Comparison of ENCODE assay signal across 7 mouse cellular contexts in genomic region chr6:24955131-24955945, GRCm38 (mm10). TPM values are rescaled to one million over a fixed set of nuclear protein-coding genes. Genes with fewer than 3 reads are reported as not detected.
DNase-seq lines count a peak whose midpoint lies in the region; ATAC-seq and TF ChIP-seq lines count a peak whose summit lies in the region.

No protein-coding gene starts in this region.

- H3K9ac ChIP-seq in stomach, embryonic 16.5 days (ENCODE audit: low read length) = peak overlapping the region; percentile 74

- no peaks in the 10 kb centered on the region for H3K9me3 ChIP-seq in forebrain, embryonic 10.5 days
- H3K9me3 ChIP-seq in midbrain, embryonic 10.5 days (replicated peaks) = no peaks in the 10 kb centered on the region
- no peaks in the 10 kb centered on the region for H3K9me3 ChIP-seq in stomach, embryonic 16.5 days (replicated peaks; ENCODE audit: control insufficient read depth, low read length)

- H3K36me3 ChIP-seq in forebrain, embryonic 10.5 days (replicated peaks) = no peaks in the 10 kb centered on the region
- H3K36me3 ChIP-seq in midbrain, embryonic 10.5 days = no peaks in the 10 kb centered on the region
- H3K36me3 ChIP-seq in stomach, embryonic 16.5 days (ENCODE audit: control insufficient read depth, insufficient read depth, low read length) = no peaks in the 10 kb centered on the region

- peak overlapping the region; percentile 73 for H3K4me3 ChIP-seq in forebrain, embryonic 10.5 days
- peak overlapping the region; percentile 76 for H3K4me3 ChIP-seq in midbrain, embryonic 10.5 days
- H3K4me3 ChIP-seq in stomach, embryonic 16.5 days (replicated peaks; ENCODE audit: low read length) = peak overlapping the region; percentile 64

- DNase-seq in ZHBTc4 (ENCODE audit: low read depth, low spot score) = peak; percentile 69
- DNase-seq in brain, embryonic 14.5 days (ENCODE audit: low read depth) = peak; percentile 88
- DNase-seq in forebrain, embryonic 10.5 days (ENCODE audit: extremely low spot score, low spot score) = peak; percentile 67
- peak; percentile 58 to 78 for DNase-seq in layer of hippocampus, postnatal 14 days (ENCODE audit: low spot score in 2 of 2)
- peak; percentile 76 for DNase-seq in midbrain, embryonic 10.5 days (ENCODE audit: low spot score)

- no peak for TF ChIP-seq POLR2A in brain, embryonic 14.5 days (IDR thresholded peaks at IDR 0.05; ENCODE audit: borderline replicate concordance, extremely low read depth, insufficient read depth, insufficient read length, poor library complexity, severe bottlenecking)

- peak; percentile 33; the same call in 1 of the 2 replicates for TF ChIP-seq CTCF in brain, embryonic 14.5 days (IDR thresholded peaks at IDR 0.05; ENCODE audit: borderline replicate concordance, extremely low read depth, insufficient read depth, insufficient read length)

- peak overlapping the region; percentile 99 for H3K4me2 ChIP-seq in stomach, embryonic 16.5 days (ENCODE audit: low read depth, low read length)

- peak overlapping the region; percentile 91 for H3K27ac ChIP-seq in forebrain, embryonic 10.5 days
- H3K27ac ChIP-seq in midbrain, embryonic 10.5 days (replicated peaks) = peak overlapping the region; percentile 93
- peak overlapping the region; percentile 33; the same call in 1 of the 2 replicates for H3K27ac ChIP-seq in stomach, embryonic 16.5 days (ENCODE audit: low read length)

- H3K27me3 ChIP-seq in forebrain, embryonic 10.5 days (ENCODE audit: poor library complexity, severe bottlenecking) = peaks cover 18% of the 10 kb centered on the region
- peaks cover 15% of the 10 kb centered on the region for H3K27me3 ChIP-seq in midbrain, embryonic 10.5 days (ENCODE audit: low read depth, poor library complexity, severe bottlenecking)
- H3K27me3 ChIP-seq in stomach, embryonic 16.5 days (ENCODE audit: control insufficient read depth, insufficient read depth, low read length) = no peaks in the 10 kb centered on the region; the same call in 1 of the 2 replicates

- under 1% methylated on average over 91 of the region's 91 CpGs for WGBS in forebrain, embryonic 10.5 days
- under 1% methylated on average over 90 of the region's 91 CpGs for WGBS in midbrain, embryonic 10.5 days
- under 1% methylated on average over 91 of the region's 91 CpGs for WGBS in stomach, embryonic 16.5 days

- peaks cover 25% of the 10 kb centered on the region for H3K4me1 ChIP-seq in forebrain, embryonic 10.5 days
- H3K4me1 ChIP-seq in midbrain, embryonic 10.5 days = peaks cover 22% of the 10 kb centered on the region
- H3K4me1 ChIP-seq in stomach, embryonic 16.5 days (ENCODE audit: control insufficient read depth, insufficient read depth, low read length) = 0 out of 2 replicates have a peak, but pooled peaks cover 4% of the 10 kb centered on the region

- peak; percentile 23 to 41 for ATAC-seq in hematopoietic stem cell, adult 5-6 weeks (replicated peaks in 1 of 2; ENCODE audit: insufficient read depth in 1 of 2, low FRiP score in 2 of 2, low TSS enrichment in 1 of 2, low read depth in 1 of 2, poor library complexity in 2 of 2, severe bottlenecking in 2 of 2)
- ATAC-seq in stomach, embryonic 16.5 days (ENCODE audit: insufficient read depth, low FRiP score) = peak; percentile 64

RNA-seq across cellular contexts. Expression of gene Tmem229a, which starts 0.8 kb away (rescaled TPM):
- 2.2 and 3.6 TPM in 2 replicates for polyA plus RNA-seq in brain, embryonic 14.5 days (2012; rRNA removed)
- 0.95 and 1.0 TPM in 2 replicates for polyA plus RNA-seq in forebrain, embryonic 10.5 days (2016; fragmentation: Nextera tagmentation; extraction: Ambion mirVana)
- not detected in 2 replicates for total RNA-seq in hematopoietic stem cell, adult 5-6 weeks (2017)
- total RNA-seq in layer of hippocampus, postnatal 14 days (2021) = 10 to 100 TPM; 43.7 to 44.9 TPM
- polyA plus RNA-seq in midbrain, embryonic 10.5 days (2016; fragmentation: Nextera tagmentation; extraction: Ambion mirVana) = 1.3 and 1.4 TPM in 2 replicates
- 1.2 and 1.4 TPM in 2 replicates for polyA plus RNA-seq in stomach, embryonic 16.5 days (2015; fragmentation: Nextera tagmentation; extraction: Ambion mirVana)

Comparison
In these comparisons a context has a peak if more than half of its experiments do, and no peak if none do; other contexts are left out.
1. Peak in every context shown above with its lines: DNase-seq, ATAC-seq, H3K4me3 ChIP-seq and H3K27ac ChIP-seq.
2. H3K27ac ChIP-seq: peak in every context shown above with its lines; median percentile 93 in midbrain, embryonic 10.5 days; 91 in forebrain, embryonic 10.5 days; 33 in stomach, embryonic 16.5 days.